Mouse (Mus musculus) testis, adult 2 months (tissue): ENCODE results near the gene Wdr34.

Source experiments
- CTCF ChIP-seq: fragments of 200-500 bp; IDR thresholded peaks from 2 replicates; pipeline ENCODE4 v1.5.1; 2012; ENCODE audit warnings: low read depth, mild to moderate bottlenecking, inconsistent platforms, low read length, moderate library complexity; ENCODE audit not compliant: control insufficient read depth, insufficient read depth, insufficient replicate concordance
- POLR2A ChIP-seq: fragments of 200-500 bp; IDR thresholded peaks from 2 replicates; pipeline ENCODE4 v1.6.1; 2012; ENCODE audit warnings: low read depth, mild to moderate bottlenecking, inconsistent platforms, low read length, moderate library complexity; ENCODE audit not compliant: control insufficient read depth

DNA sequence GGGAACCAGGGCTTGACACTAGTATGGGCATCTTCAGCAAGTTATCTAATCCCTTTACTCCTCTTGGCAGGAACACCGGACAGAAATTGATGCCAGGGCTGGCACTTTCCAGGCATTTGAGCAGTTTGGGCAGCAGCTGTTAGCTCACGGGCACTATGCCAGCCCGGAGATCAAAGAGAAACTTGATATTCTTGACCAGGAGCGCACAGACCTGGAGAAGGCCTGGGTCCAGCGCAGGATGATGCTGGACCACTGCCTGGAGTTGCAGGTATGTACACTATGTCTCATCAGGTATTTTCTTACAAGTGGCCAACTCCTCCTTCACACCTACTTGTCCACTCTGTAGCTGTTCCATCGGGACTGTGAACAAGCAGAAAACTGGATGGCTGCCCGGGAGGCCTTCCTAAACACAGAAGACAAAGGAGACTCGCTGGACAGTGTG is 37.8 kb downstream of the Wdr34 start:
- TF ChIP-seq CTCF (no peak), POLR2A (no peak)
